Mouse (Mus musculus): ENCODE measurements around the gene LTO1. TPM values are rescaled to one million over a fixed set of nuclear protein-coding genes. Genes with fewer than 3 reads are reported as not detected.

The LTO1 gene
- polyA plus RNA-seq, 1 experiment from 2014 or later, result 17.1 TPM

DNA sequence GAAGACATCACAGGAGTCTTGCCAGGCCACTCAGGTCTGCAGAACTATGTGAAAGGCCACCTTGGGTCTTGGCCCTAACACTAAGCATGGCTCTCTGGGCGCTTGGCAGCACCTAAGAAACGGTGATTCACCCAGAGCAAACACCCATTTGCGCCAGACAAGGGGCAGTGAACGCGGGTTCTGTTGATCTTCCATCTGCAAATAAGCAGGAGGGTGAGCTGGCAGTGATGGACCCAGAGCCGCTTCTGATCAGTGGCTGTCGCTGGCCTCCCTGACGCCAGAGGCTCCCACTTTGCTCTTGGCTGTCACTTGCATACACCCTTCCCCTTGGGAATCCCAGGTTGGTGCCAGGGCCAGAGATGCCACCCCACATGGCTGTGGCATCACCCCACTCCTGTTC lies 14.6 kb downstream of the LTO1 start:
- Histone ChIP-seq H3K9ac (ENCODE audit: low read length) (no peak overlapping the region), H3K9me3 (ENCODE audit: control insufficient read depth, low read length) (no peaks in the 10 kb centered on the region), H3K27me3 (ENCODE audit: control insufficient read depth, insufficient read depth, low read length) (no peaks in the 10 kb centered on the region), H3K36me3 (ENCODE audit: control insufficient read depth, insufficient read depth, low read length) (peaks cover 10% of the 10 kb centered on the region), H3K4me3 (ENCODE audit: low read depth, low read length) (no peak overlapping the region), H3K4me2 (replicated peaks; ENCODE audit: low read depth) (no peak overlapping the region), H3K4me1 (replicated peaks; ENCODE audit: control insufficient read depth, insufficient read depth) (no peaks in the 10 kb centered on the region), H3K27ac (replicated peaks) (no peak overlapping the region)
- DNase-seq (ENCODE audit: low spot score), result peak; percentile 44
- peak; percentile 45 for ATAC-seq (ENCODE audit: low FRiP score, low TSS enrichment)
- TF ChIP-seq EP300 (optimal IDR thresholded peaks at IDR 0.05), result no peak
- no peak for TF ChIP-seq CTCF (IDR thresholded peaks at IDR 0.05; ENCODE audit: low read depth)
- WGBS, result 55% methylated on average over 8 of the region's 8 CpGs

DNA sequence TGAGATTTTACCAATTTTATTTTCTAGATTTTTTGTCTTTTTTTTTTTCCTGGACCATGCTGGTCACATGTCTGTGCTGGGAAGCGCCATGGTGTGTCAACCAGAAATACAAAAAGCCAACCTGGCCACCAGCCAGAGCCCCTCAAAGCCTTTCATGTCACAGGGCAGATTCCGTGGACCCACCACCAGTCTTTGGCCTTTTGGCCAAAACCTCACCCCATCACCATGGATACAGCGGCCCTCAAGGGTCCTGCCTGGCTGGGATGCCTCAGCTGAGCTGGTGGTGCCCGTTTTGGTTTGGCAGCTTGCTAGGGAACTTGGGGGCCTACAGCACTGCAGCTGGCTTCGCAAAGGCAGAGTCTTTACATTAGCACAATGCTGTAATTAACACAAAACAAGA lies 15.0 kb downstream of the LTO1 start:
- Histone ChIP-seq H3K27ac (replicated peaks) (no peak overlapping the region), H3K4me2 (replicated peaks; ENCODE audit: low read depth) (no peak overlapping the region), H3K9me3 (ENCODE audit: control insufficient read depth, low read length) (no peaks in the 10 kb centered on the region), H3K9ac (ENCODE audit: low read length) (no peak overlapping the region), H3K4me3 (ENCODE audit: low read depth, low read length) (no peak overlapping the region), H3K4me1 (replicated peaks; ENCODE audit: control insufficient read depth, insufficient read depth) (no peaks in the 10 kb centered on the region), H3K36me3 (ENCODE audit: control insufficient read depth, insufficient read depth, low read length) (peaks cover 12% of the 10 kb centered on the region), H3K27me3 (ENCODE audit: control insufficient read depth, insufficient read depth, low read length) (no peaks in the 10 kb centered on the region)
- no peak for ATAC-seq (ENCODE audit: low FRiP score, low TSS enrichment)
- no peak for DNase-seq (ENCODE audit: low spot score)
- 70% methylated on average over 5 of the region's 5 CpGs for WGBS
- TF ChIP-seq EP300 (optimal IDR thresholded peaks at IDR 0.05) (no peak), CTCF (IDR thresholded peaks at IDR 0.05; ENCODE audit: low read depth) (no peak)

DNA sequence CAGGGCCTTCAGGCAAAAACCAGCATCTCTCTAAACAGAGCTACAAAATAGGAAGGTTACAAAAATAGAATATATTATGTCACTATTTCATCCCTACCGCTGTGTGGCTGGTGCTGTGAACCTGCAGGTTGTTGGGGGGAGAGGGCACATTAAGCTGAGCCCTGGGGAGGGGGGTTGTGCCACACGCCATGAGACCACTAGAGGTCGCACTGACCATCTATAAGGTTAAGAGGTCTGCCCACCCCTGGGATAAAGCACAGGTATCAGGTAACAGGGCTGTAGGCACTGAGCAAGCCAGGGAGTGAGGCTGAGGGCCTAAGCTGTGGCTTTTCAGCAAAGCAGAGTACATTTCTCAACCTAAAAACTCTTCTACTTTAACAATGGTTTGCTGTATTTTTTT lies 16.9 kb downstream of the LTO1 start:
- H3K4me3 ChIP-seq (ENCODE audit: low read depth, low read length), result no peak overlapping the region
- WGBS, result 20% methylated on average over 3 of the region's 3 CpGs
- H3K27ac ChIP-seq (replicated peaks), result no peak overlapping the region
- H3K9me3 ChIP-seq (ENCODE audit: control insufficient read depth, low read length), result no peaks in the 10 kb centered on the region
- peaks cover 12% of the 10 kb centered on the region for H3K36me3 ChIP-seq (ENCODE audit: control insufficient read depth, insufficient read depth, low read length)
- no peak overlapping the region for H3K4me2 ChIP-seq (replicated peaks; ENCODE audit: low read depth)
- TF ChIP-seq CTCF (IDR thresholded peaks at IDR 0.05; ENCODE audit: low read depth) (peak; percentile 68), EP300 (optimal IDR thresholded peaks at IDR 0.05) (no peak)
- ATAC-seq (ENCODE audit: low FRiP score, low TSS enrichment) (no peak), DNase-seq (ENCODE audit: low spot score) (peak; percentile 35)
- H3K9ac ChIP-seq (ENCODE audit: low read length), result no peak overlapping the region
- H3K27me3 ChIP-seq (ENCODE audit: control insufficient read depth, insufficient read depth, low read length), result no peaks in the 10 kb centered on the region
- H3K4me1 ChIP-seq (replicated peaks; ENCODE audit: control insufficient read depth, insufficient read depth), result no peaks in the 10 kb centered on the region

DNA sequence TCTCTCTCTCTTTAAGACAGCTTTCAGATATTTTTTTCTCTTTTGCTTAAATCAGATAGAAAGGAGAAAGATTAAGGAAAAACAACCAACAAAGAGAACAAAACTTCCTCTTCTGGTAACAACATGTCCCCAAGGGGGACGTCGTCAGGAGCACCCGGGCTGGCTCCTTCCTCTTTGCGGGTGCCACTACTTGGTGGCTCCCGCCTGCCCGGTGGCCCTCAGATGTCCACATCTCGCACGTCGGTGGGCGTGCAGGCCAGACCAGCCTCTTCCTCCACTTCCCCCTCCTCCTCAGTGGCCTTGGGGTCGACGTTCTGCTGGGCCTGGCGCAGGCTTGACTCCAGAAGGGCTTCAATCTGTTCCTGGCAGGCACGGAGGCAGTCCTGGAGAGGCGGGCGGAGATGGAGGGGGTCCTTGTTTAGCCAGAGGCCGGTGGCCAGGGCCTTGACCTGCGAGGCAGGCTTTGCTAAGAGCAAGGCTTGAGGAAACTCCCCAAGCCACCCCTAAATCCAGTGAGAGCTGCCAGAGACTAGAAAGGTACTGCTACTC lies 17.6 kb downstream of the LTO1 start:
- TF ChIP-seq EP300 (optimal IDR thresholded peaks at IDR 0.05) (no peak), CTCF (IDR thresholded peaks at IDR 0.05; ENCODE audit: low read depth) (no peak)
- no peak for ATAC-seq (ENCODE audit: low FRiP score, low TSS enrichment)
- 76% methylated on average over 16 of the region's 18 CpGs for WGBS
- no peak overlapping the region for H3K9ac ChIP-seq (ENCODE audit: low read length)
- no peak overlapping the region for H3K4me3 ChIP-seq (ENCODE audit: low read depth, low read length)
- no peaks in the 10 kb centered on the region for H3K27me3 ChIP-seq (ENCODE audit: control insufficient read depth, insufficient read depth, low read length)
- no peak overlapping the region for H3K4me2 ChIP-seq (replicated peaks; ENCODE audit: low read depth)
- peaks cover 12% of the 10 kb centered on the region for H3K36me3 ChIP-seq (ENCODE audit: control insufficient read depth, insufficient read depth, low read length)
- H3K27ac ChIP-seq (replicated peaks), result no peak overlapping the region
- no peaks in the 10 kb centered on the region for H3K9me3 ChIP-seq (ENCODE audit: control insufficient read depth, low read length)
- no peak for DNase-seq (ENCODE audit: low spot score)
- H3K4me1 ChIP-seq (replicated peaks; ENCODE audit: control insufficient read depth, insufficient read depth), result no peaks in the 10 kb centered on the region

DNA sequence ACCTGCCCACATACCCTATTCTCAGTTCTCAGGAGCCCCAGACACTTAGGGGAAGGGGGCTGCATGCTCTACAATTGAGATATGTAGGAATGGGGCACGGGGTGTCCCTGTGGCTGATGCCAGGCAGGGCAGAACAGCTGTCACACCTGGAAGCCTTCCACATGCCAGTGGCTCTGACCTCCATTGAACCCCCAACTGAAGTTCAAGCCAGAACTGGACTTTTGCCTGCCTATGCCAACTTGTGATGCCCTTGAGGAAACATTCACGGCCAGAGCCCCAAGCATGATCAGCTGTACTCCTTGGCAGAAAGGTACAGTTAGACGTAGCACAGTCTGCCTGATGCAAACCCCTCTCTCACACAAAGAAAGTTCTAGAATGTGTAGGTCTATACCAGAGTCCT lies 18.4 kb downstream of the LTO1 start:
- Histone ChIP-seq H3K9ac (ENCODE audit: low read length) (no peak overlapping the region), H3K9me3 (ENCODE audit: control insufficient read depth, low read length) (no peaks in the 10 kb centered on the region), H3K27me3 (ENCODE audit: control insufficient read depth, insufficient read depth, low read length) (no peaks in the 10 kb centered on the region), H3K4me3 (ENCODE audit: low read depth, low read length) (no peak overlapping the region), H3K27ac (replicated peaks) (no peak overlapping the region), H3K4me1 (replicated peaks; ENCODE audit: control insufficient read depth, insufficient read depth) (no peaks in the 10 kb centered on the region), H3K36me3 (ENCODE audit: control insufficient read depth, insufficient read depth, low read length) (peaks cover 12% of the 10 kb centered on the region), H3K4me2 (replicated peaks; ENCODE audit: low read depth) (no peak overlapping the region)
- TF ChIP-seq EP300 (optimal IDR thresholded peaks at IDR 0.05) (no peak), CTCF (IDR thresholded peaks at IDR 0.05; ENCODE audit: low read depth) (no peak)
- ATAC-seq (ENCODE audit: low FRiP score, low TSS enrichment) (no peak), DNase-seq (ENCODE audit: low spot score) (no peak)
- 89% methylated on average over 3 of the region's 3 CpGs for WGBS

DNA sequence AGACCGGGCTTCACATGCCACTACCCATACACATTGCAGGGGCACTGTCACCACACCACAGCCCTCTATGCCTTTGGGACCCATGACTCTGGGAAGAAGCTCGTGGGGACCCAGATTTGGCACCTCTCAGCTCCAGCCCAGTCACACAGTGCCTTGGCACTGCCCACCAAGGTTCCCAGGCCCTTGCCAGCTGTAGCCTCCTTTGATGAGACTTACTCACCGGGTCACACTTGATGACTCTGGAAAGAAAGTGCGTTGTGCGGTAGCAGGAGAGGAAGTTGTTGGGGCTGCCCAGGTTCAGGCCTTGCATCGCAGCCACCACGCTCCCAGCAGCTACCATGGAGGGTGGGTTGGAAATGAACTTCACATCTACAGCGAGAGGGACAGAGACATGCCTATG lies 18.9 kb downstream of the LTO1 start:
- no peaks in the 10 kb centered on the region for H3K9me3 ChIP-seq (ENCODE audit: control insufficient read depth, low read length)
- no peak overlapping the region for H3K4me2 ChIP-seq (replicated peaks; ENCODE audit: low read depth)
- H3K9ac ChIP-seq (ENCODE audit: low read length), result no peak overlapping the region
- ATAC-seq (ENCODE audit: low FRiP score, low TSS enrichment) (no peak), DNase-seq (ENCODE audit: low spot score) (no peak)
- WGBS, result 88% methylated on average over 8 of the region's 8 CpGs
- H3K27ac ChIP-seq (replicated peaks), result no peak overlapping the region
- H3K4me3 ChIP-seq (ENCODE audit: low read depth, low read length), result no peak overlapping the region
- peaks cover 2% of the 10 kb centered on the region; the same call in 1 of the 2 replicates for H3K27me3 ChIP-seq (ENCODE audit: control insufficient read depth, insufficient read depth, low read length)
- peaks cover 12% of the 10 kb centered on the region for H3K36me3 ChIP-seq (ENCODE audit: control insufficient read depth, insufficient read depth, low read length)
- TF ChIP-seq CTCF (IDR thresholded peaks at IDR 0.05; ENCODE audit: low read depth) (no peak), EP300 (optimal IDR thresholded peaks at IDR 0.05) (no peak)
- no peaks in the 10 kb centered on the region for H3K4me1 ChIP-seq (replicated peaks; ENCODE audit: control insufficient read depth, insufficient read depth)

Data from stomach, postnatal 0 days (tissue).